Comparison of ENCODE assay signal across 11 mouse cellular contexts in the genomic region with DNA sequence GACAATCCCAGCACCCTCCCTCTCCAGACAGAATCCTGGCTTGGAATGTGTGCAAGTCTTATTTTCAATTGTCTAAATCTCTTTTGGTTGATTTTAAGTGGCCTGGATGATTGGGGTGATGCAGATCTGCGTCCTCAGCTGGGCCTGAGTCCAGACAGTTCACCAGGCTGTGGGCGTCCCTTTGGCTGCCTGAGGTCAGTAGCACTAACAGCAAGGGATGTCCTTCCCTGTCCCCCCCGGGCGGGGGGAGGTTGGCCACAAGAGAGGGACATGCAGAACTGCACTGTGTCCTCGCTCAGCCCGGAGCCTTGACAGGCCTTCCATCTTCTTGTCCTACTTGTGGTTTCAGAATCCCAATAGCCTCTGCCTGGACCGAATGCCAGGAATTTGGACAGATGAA. TPM values are rescaled to one million over a fixed set of nuclear protein-coding genes. Genes with fewer than 3 reads are reported as not detected.
DNase-seq lines count a peak whose midpoint lies in the region; ATAC-seq and TF ChIP-seq lines count a peak whose summit lies in the region.
"Had no signal": no experiment of that assay in that cellular context is flagged by ENCODE, and none has a peak within 500 bp of the region (broad histone marks: within the 10 kb centered on the region; RNA-seq: fewer than 3 reads in every experiment).

No protein-coding gene starts in this region.

- WGBS in midbrain, embryonic 10.5 days = 52% methylated on average over 7 of the region's 7 CpGs
- 67% methylated on average over 7 of the region's 7 CpGs for WGBS in midbrain, embryonic 15.5 days
- WGBS in neural tube, embryonic 15.5 days = 43% methylated on average over 7 of the region's 7 CpGs
- 73% methylated on average over 7 of the region's 7 CpGs for WGBS in heart, embryonic 11.5 days (ENCODE audit: insufficient replicate concordance)

- H3K4me2 ChIP-seq in midbrain, embryonic 15.5 days = no peak overlapping the region
- H3K4me2 ChIP-seq in neural tube, embryonic 15.5 days = no peak overlapping the region
- no peak overlapping the region for H3K4me2 ChIP-seq in heart, embryonic 11.5 days

- peaks cover 35% of the 10 kb centered on the region for H3K4me1 ChIP-seq in midbrain, embryonic 10.5 days
- H3K4me1 ChIP-seq in midbrain, embryonic 15.5 days = peaks cover 7% of the 10 kb centered on the region
- H3K4me1 ChIP-seq in neural tube, embryonic 15.5 days = peaks cover 12% of the 10 kb centered on the region; the same call in 1 of the 2 replicates
- no peaks in the 10 kb centered on the region for H3K4me1 ChIP-seq in heart, embryonic 11.5 days (ENCODE audit: control insufficient read depth, insufficient read depth, low read length)

- peaks cover 30% of the 10 kb centered on the region for H3K27me3 ChIP-seq in midbrain, embryonic 10.5 days (ENCODE audit: low read depth, poor library complexity, severe bottlenecking)
- no peaks in the 10 kb centered on the region for H3K27me3 ChIP-seq in midbrain, embryonic 15.5 days (replicated peaks)
- H3K27me3 ChIP-seq in neural tube, embryonic 15.5 days (replicated peaks) = 0 out of 2 replicates have a peak, but pooled peaks cover 3% of the 10 kb centered on the region
- H3K27me3 ChIP-seq in heart, embryonic 11.5 days (ENCODE audit: control insufficient read depth, insufficient read depth, low read length) = no peaks in the 10 kb centered on the region
- H3K27me3 ChIP-seq: Patski had no signal

- intact Hi-C loops in left cerebral cortex, adult 2 months (cut with DNase I) = loop anchor here (2.0 kb wide), 1 partner anchor 89 kb away; no protein-coding TSS in a partner anchor

- no peaks in the 10 kb centered on the region for H3K9me3 ChIP-seq in midbrain, embryonic 10.5 days (replicated peaks)
- no peaks in the 10 kb centered on the region for H3K9me3 ChIP-seq in midbrain, embryonic 15.5 days
- H3K9me3 ChIP-seq in neural tube, embryonic 15.5 days (replicated peaks) = no peaks in the 10 kb centered on the region
- H3K9me3 ChIP-seq in heart, embryonic 11.5 days (replicated peaks; ENCODE audit: control insufficient read depth, low read length) = no peaks in the 10 kb centered on the region

- ATAC-seq in cerebellum, adult (ENCODE audit: insufficient number of reproducible peaks, low FRiP score, low TSS enrichment) = 0 out of 2 replicates have a peak, but pooled peaks have one; percentile 49
- no peak for ATAC-seq in midbrain, embryonic 15.5 days (replicated peaks)
- ATAC-seq in neural tube, embryonic 15.5 days (ENCODE audit: low FRiP score) = peak; percentile 26; the same call in 1 of the 2 replicates
- ATAC-seq in heart, embryonic 11.5 days (replicated peaks; ENCODE audit: insufficient number of reproducible peaks, low FRiP score, low TSS enrichment) = no peak
- ATAC-seq: Patski had no signal

- H3K9ac ChIP-seq in midbrain, embryonic 15.5 days = no peak overlapping the region
- H3K9ac ChIP-seq in neural tube, embryonic 15.5 days (replicated peaks) = no peak overlapping the region
- H3K9ac ChIP-seq in heart, embryonic 11.5 days (ENCODE audit: low read depth, low read length) = no peak overlapping the region

- DNase-seq in cerebellum, adult 8-10 months = no peak
- DNase-seq in midbrain, embryonic 10.5 days (ENCODE audit: low spot score) = peak; percentile 33
- DNase-seq in kidney, postnatal 10 days = peak; percentile 76
- DNase-seq in left cerebral cortex, adult 2 months (ENCODE audit: extremely low spot score in 1 of 2, low spot score in 2 of 2) = no peak
- DNase-seq: left cerebral cortex, postnatal 4 days; right cerebral cortex, postnatal 25 days had no signal

- H3K36me3 ChIP-seq in midbrain, embryonic 10.5 days = no peaks in the 10 kb centered on the region
- no peaks in the 10 kb centered on the region for H3K36me3 ChIP-seq in midbrain, embryonic 15.5 days (replicated peaks)
- no peaks in the 10 kb centered on the region for H3K36me3 ChIP-seq in neural tube, embryonic 15.5 days
- no peaks in the 10 kb centered on the region for H3K36me3 ChIP-seq in heart, embryonic 11.5 days (ENCODE audit: control insufficient read depth, insufficient read depth, low read length)

- H3K4me3 ChIP-seq in midbrain, embryonic 10.5 days = no peak overlapping the region
- no peak overlapping the region for H3K4me3 ChIP-seq in midbrain, embryonic 15.5 days
- no peak overlapping the region for H3K4me3 ChIP-seq in neural tube, embryonic 15.5 days (replicated peaks)
- H3K4me3 ChIP-seq in left cerebral cortex, adult 2 months = no peak overlapping the region
- no peak overlapping the region for H3K4me3 ChIP-seq in heart, embryonic 11.5 days (ENCODE audit: low read depth, low read length)

- TF ChIP-seq CTCF in left cerebral cortex, adult 2 months (IDR thresholded peaks at IDR 0.05) = no peak

- peak overlapping the region; percentile 85 for H3K27ac ChIP-seq in midbrain, embryonic 10.5 days (replicated peaks)
- no peak overlapping the region for H3K27ac ChIP-seq in midbrain, embryonic 15.5 days
- no peak overlapping the region for H3K27ac ChIP-seq in neural tube, embryonic 15.5 days (replicated peaks)
- H3K27ac ChIP-seq in left cerebral cortex, adult 2 months = no peak overlapping the region
- no peak overlapping the region for H3K27ac ChIP-seq in heart, embryonic 11.5 days (ENCODE audit: low read depth, low read length)

RNA-seq across cellular contexts. Expression of gene Hs1bp3, which starts 52.1 kb away (rescaled TPM):
- polyA plus RNA-seq in midbrain, embryonic 10.5 days (2016; fragmentation: Nextera tagmentation; extraction: Ambion mirVana) = 14.9 and 15.8 TPM in 2 replicates
- polyA plus RNA-seq in midbrain, embryonic 15.5 days (2015; fragmentation: Nextera tagmentation; extraction: Ambion mirVana) = 8.9 and 10.8 TPM in 2 replicates
- 8.0 and 10.3 TPM in 2 replicates for polyA plus RNA-seq in neural tube, embryonic 15.5 days (2015; fragmentation: Nextera tagmentation; extraction: Ambion mirVana)
- total RNA-seq in left cerebral cortex, adult 2 months (2021) = 10 to 100 TPM; 11.8 to 12.7 TPM
- polyA plus RNA-seq in heart, embryonic 11.5 days (2014; fragmentation: Nextera tagmentation; extraction: Ambion mirVana) = 9.8 and 12.7 TPM in 2 replicates

Comparison
In these comparisons a context has a peak if more than half of its experiments do, and no peak if none do; other contexts are left out.
1. ATAC-seq: peak in cerebellum, adult (single experiment) and neural tube, embryonic 15.5 days (single experiment); none in midbrain, embryonic 15.5 days (single experiment) and heart, embryonic 11.5 days (single experiment).
2. DNase-seq: peak in midbrain, embryonic 10.5 days (single experiment) and kidney, postnatal 10 days (single experiment); none in cerebellum, adult 8-10 months (single experiment) and left cerebral cortex, adult 2 months (0 of 2).